Mouse (Mus musculus): ENCODE results near the gene Nmt1. TPM values are rescaled to one million over a fixed set of nuclear protein-coding genes. Genes with fewer than 3 reads are reported as not detected.

The Nmt1 gene
- polyA plus RNA-seq, 1 experiment: 17.6 TPM

DNA sequence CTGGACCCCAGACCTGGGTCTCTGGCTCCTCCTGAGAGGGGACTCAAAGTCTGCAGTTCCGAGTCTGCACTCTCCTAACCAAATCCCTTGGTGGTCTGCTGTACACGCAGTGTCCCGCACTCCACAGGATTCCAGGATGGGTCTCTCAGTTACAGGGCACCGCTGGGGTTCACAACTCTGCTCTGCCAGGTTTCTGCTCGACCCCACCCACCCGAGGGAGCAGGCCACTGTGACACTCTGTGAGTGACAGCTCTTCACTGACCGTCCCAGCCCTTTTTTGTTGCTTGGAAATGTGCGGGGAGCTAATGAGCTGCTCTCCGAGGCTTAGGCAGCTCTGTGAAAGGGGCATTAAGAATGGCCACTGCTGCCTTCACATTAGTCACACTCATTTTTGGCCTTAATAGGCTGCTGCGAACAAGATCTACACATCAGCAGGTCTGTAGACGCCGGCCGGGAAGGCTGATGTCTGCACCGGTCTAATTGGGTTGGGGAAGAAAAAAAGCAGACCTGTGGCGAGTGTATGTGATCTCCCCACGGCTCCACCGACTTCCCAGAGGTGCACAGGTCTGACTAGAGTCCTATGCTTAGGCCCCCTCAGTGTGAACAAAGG is 34.5 kb upstream of the Nmt1 start:
- Histone ChIP-seq H3K36me3 (replicated peaks; ENCODE audit: low read length) (peaks cover 50% of the 10 kb centered on the region), H3K4me1 (peaks cover 43% of the 10 kb centered on the region)
- TF ChIP-seq FLI1 (IDR thresholded peaks at IDR 0.05; ENCODE audit: low read length) (no peak), GATA1 (IDR thresholded peaks at IDR 0.05; ENCODE audit: borderline replicate concordance, low read length) (no peak)

GRCm38 (mm10) chr11:102994952-102995351 is 33.0 kb upstream of the Nmt1 start:
- TF ChIP-seq FLI1 (IDR thresholded peaks at IDR 0.05; ENCODE audit: low read length) (no peak), GATA1 (IDR thresholded peaks at IDR 0.05; ENCODE audit: borderline replicate concordance, low read length) (no peak)
- Histone ChIP-seq H3K36me3 (replicated peaks; ENCODE audit: low read length) (peaks cover 61% of the 10 kb centered on the region), H3K27me3 (replicated peaks) (peaks cover 30% of the 10 kb centered on the region), H3K4me3 (replicated peaks) (no peak overlapping the region), H3K9me3 (no peaks in the 10 kb centered on the region), H3K4me1 (peaks cover 50% of the 10 kb centered on the region)

More for the DNA sequence above, 34.5 kb upstream of the Nmt1 start:
- Histone ChIP-seq H3K27me3 (replicated peaks) (peaks cover 44% of the 10 kb centered on the region), H3K4me3 (replicated peaks) (no peak overlapping the region), H3K9me3 (no peaks in the 10 kb centered on the region)

DNA sequence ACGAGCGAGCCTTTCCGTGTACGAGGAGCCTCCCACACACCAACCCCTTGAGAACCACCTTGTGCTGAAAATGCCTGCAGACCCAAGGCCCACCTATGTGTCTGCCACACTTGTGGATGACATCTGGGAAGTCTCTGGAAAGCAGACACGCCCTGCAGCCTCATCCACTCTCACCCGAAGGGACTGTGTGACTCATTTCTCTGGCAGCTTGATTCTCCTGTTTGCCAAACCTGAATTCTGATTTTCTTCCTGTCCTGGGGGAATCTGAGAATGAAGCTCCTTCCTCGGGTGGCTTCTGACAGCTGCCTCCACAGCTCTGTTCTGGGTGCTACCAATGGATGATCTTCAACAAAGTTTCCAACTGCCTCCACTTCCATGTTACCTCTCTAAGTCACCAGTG is 31.6 kb upstream of the Nmt1 start:
- peaks cover 16% of the 10 kb centered on the region for H3K27me3 ChIP-seq (replicated peaks)
- no peaks in the 10 kb centered on the region for H3K9me3 ChIP-seq
- H3K4me3 ChIP-seq (replicated peaks): no peak overlapping the region
- H3K4me1 ChIP-seq: peaks cover 45% of the 10 kb centered on the region
- H3K36me3 ChIP-seq (replicated peaks; ENCODE audit: low read length): peaks cover 64% of the 10 kb centered on the region
- TF ChIP-seq FLI1 (IDR thresholded peaks at IDR 0.05; ENCODE audit: low read length) (no peak), GATA1 (IDR thresholded peaks at IDR 0.05; ENCODE audit: borderline replicate concordance, low read length) (no peak)

- no peaks in the 10 kb centered on the region for H3K9me3 ChIP-seq
- H3K4me3 ChIP-seq (replicated peaks): no peak overlapping the region
- H3K4me1 ChIP-seq: peaks cover 37% of the 10 kb centered on the region
- H3K27me3 ChIP-seq (replicated peaks): peaks cover 8% of the 10 kb centered on the region
- H3K36me3 ChIP-seq (replicated peaks; ENCODE audit: low read length): peaks cover 64% of the 10 kb centered on the region
- no peak for TF ChIP-seq FLI1 (IDR thresholded peaks at IDR 0.05; ENCODE audit: low read length)
- TF ChIP-seq GATA1 (IDR thresholded peaks at IDR 0.05; ENCODE audit: borderline replicate concordance, low read length): no peak
Measured at GRCm38 (mm10) chr11:102996991-102997770, 30.8 kb upstream of the Nmt1 start.

DNA sequence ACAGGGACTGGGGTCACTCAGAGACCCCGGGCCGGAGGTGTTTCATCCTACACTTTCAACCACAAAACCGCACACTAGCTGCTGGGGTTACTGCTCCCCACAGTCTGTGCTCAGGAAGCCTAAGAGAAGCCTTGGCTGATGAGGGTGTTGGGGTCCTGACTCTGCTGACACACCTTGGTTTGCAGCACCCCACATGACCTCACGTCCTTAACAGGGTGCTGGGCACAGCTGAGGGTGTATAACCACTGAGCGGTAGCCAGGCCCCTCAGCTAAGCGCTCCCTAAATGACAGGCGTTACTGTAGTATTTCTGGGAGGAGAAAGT is 29.8 kb upstream of the Nmt1 start:
- H3K4me3 ChIP-seq (replicated peaks): peak overlapping the region; percentile 68
- H3K36me3 ChIP-seq (replicated peaks; ENCODE audit: low read length): peaks cover 67% of the 10 kb centered on the region
- H3K9me3 ChIP-seq: no peaks in the 10 kb centered on the region
- TF ChIP-seq GATA1 (IDR thresholded peaks at IDR 0.05; ENCODE audit: borderline replicate concordance, low read length) (no peak), FLI1 (IDR thresholded peaks at IDR 0.05; ENCODE audit: low read length) (no peak)
- peaks cover 2% of the 10 kb centered on the region for H3K27me3 ChIP-seq (replicated peaks)
- H3K4me1 ChIP-seq: peaks cover 40% of the 10 kb centered on the region

DNA sequence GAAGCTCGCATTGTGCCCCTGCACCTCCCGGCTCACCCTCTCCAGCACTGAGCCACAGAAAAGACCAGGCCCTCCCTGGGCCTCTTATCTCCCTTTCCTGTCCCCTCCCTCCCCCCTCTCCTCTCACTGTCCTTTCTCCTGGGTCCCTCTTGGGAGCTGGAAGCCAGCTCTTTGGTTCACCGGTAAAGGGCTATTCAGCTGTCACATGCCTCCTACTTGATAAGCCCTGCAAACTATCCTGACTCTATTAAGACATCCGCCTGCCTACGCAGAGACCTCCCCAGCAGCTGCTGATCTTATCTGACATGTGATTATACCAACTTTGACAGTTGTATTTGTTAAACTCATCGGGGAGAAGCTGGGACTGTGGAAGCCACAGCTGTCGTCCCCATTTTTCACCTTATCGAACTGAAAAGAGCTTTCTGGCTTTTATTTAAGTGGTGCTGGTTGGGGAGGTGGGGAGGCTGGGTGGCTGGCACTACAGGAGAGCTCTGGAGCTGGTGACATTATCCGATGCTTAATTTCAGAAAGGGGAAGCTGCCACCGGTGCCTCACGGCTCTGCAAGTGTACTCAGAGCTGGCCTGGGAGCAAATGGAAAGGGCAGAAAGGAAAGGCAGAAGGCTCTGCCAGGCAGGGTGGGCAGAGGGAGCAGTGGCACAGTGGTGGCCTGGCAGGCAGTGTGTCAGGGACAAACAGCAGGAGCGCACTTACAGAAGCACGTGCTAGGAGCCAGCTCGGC is 29.2 kb upstream of the Nmt1 start:
- Histone ChIP-seq H3K27me3 (replicated peaks) (no peaks in the 10 kb centered on the region), H3K4me1 (peaks cover 44% of the 10 kb centered on the region), H3K4me3 (replicated peaks) (peak overlapping the region; percentile 85), H3K9me3 (no peaks in the 10 kb centered on the region), H3K36me3 (replicated peaks; ENCODE audit: low read length) (peaks cover 63% of the 10 kb centered on the region)
- TF ChIP-seq FLI1 (IDR thresholded peaks at IDR 0.05; ENCODE audit: low read length): no peak
- TF ChIP-seq GATA1 (IDR thresholded peaks at IDR 0.05; ENCODE audit: borderline replicate concordance, low read length): no peak

DNA sequence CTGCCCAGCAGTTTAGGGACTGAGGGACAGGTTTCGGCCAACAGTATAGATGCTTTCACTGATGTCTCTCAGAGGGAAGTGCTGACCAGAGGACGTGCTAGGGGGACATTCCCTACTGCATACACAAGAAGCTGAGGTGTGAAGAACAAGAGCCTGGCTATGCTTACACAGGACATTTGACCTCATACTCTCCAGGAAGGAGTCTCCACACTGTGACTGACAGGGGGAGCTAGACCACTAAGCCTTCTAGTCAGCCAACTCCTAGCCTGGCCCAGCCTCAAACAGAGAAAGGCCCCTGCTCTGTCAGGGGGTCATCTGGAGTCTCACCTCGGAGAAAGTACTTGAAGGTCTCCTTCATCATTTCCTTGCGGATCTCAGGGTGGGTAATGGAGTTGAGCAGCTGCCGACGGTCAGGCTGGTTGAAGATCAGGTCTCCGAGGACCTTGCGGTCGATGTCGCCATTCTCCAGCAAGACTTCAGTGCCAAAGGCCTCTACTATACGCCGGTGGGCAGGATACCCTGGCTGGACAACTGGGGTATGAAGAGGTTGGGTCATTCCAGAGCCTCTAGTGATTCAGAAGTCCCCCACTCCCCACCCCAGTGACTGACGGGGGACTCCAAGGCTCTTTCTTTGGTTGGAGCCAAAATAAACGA is 28.5 kb upstream of the Nmt1 start:
- Histone ChIP-seq H3K4me1 (peaks cover 44% of the 10 kb centered on the region), H3K27me3 (replicated peaks) (no peaks in the 10 kb centered on the region), H3K36me3 (replicated peaks; ENCODE audit: low read length) (peaks cover 56% of the 10 kb centered on the region), H3K9me3 (no peaks in the 10 kb centered on the region), H3K4me3 (replicated peaks) (peak overlapping the region; percentile 85)
- no peak for TF ChIP-seq GATA1 (IDR thresholded peaks at IDR 0.05; ENCODE audit: borderline replicate concordance, low read length)
- TF ChIP-seq FLI1 (IDR thresholded peaks at IDR 0.05; ENCODE audit: low read length): no peak

- no peaks in the 10 kb centered on the region for H3K9me3 ChIP-seq
- H3K36me3 ChIP-seq (replicated peaks; ENCODE audit: low read length): peaks cover 49% of the 10 kb centered on the region
- H3K4me1 ChIP-seq: peaks cover 48% of the 10 kb centered on the region
- no peak for TF ChIP-seq FLI1 (IDR thresholded peaks at IDR 0.05; ENCODE audit: low read length)
- TF ChIP-seq GATA1 (IDR thresholded peaks at IDR 0.05; ENCODE audit: borderline replicate concordance, low read length): no peak
- no peaks in the 10 kb centered on the region for H3K27me3 ChIP-seq (replicated peaks)
- H3K4me3 ChIP-seq (replicated peaks): no peak overlapping the region
Measured at GRCm38 (mm10) chr11:103000111-103000510, 27.9 kb upstream of the Nmt1 start.

- Histone ChIP-seq H3K4me3 (replicated peaks) (no peak overlapping the region), H3K27me3 (replicated peaks) (no peaks in the 10 kb centered on the region), H3K36me3 (replicated peaks; ENCODE audit: low read length) (peaks cover 40% of the 10 kb centered on the region), H3K4me1 (peaks cover 58% of the 10 kb centered on the region), H3K9me3 (no peaks in the 10 kb centered on the region)
- TF ChIP-seq FLI1 (IDR thresholded peaks at IDR 0.05; ENCODE audit: low read length) (no peak), GATA1 (IDR thresholded peaks at IDR 0.05; ENCODE audit: borderline replicate concordance, low read length) (no peak)
Measured at GRCm38 (mm10) chr11:103001063-103001462, 26.9 kb upstream of the Nmt1 start.
